Mouse (Mus musculus): ENCODE measurements around the gene Nuak1.

Nuak1 gene

GRCm38 (mm10) chr10:84447411-84447821, 7.0 kb upstream of the Nuak1 start:
- DNase-seq (ENCODE audit: low read depth, low spot score), result no peak

- DNase-seq (ENCODE audit: low read depth, low spot score), result no peak
Observed at GRCm38 (mm10) chr10:84446661-84447060, 6.3 kb upstream of the Nuak1 start.

GRCm38 (mm10) chr10:84444396-84444795, 4.0 kb upstream of the Nuak1 start:
- no peak for DNase-seq (ENCODE audit: low read depth, low spot score)

- DNase-seq (ENCODE audit: low read depth, low spot score), result no peak
Observed at GRCm38 (mm10) chr10:84441846-84442245, 1.4 kb upstream of the Nuak1 start.

- DNase-seq (ENCODE audit: low read depth, low spot score), result no peak
Observed at GRCm38 (mm10) chr10:84441434-84441785, 1.0 kb upstream of the Nuak1 start.

GRCm38 (mm10) chr10:84440181-84440540, 236 bp downstream of the Nuak1 start:
- DNase-seq (ENCODE audit: low read depth, low spot score), result no peak

- DNase-seq (ENCODE audit: low read depth, low spot score), result no peak
Observed at GRCm38 (mm10) chr10:84439228-84439596, 1.2 kb downstream of the Nuak1 start.

GRCm38 (mm10) chr10:84438466-84439227, 1.8 kb downstream of the Nuak1 start:
- no peak for DNase-seq (ENCODE audit: low read depth, low spot score)

- DNase-seq (ENCODE audit: low read depth, low spot score), result peak; percentile 67
Observed at GRCm38 (mm10) chr10:84438049-84438422, 2.4 kb downstream of the Nuak1 start.

- no peak for DNase-seq (ENCODE audit: low read depth, low spot score)
Observed at GRCm38 (mm10) chr10:84437166-84438048, 3.0 kb downstream of the Nuak1 start.

- DNase-seq (ENCODE audit: low read depth, low spot score), result no peak
Observed at GRCm38 (mm10) chr10:84435930-84436329, 4.5 kb downstream of the Nuak1 start.

GRCm38 (mm10) chr10:84433193-84433801, 7.1 kb downstream of the Nuak1 start:
- no peak for DNase-seq (ENCODE audit: low read depth, low spot score)

- DNase-seq (ENCODE audit: low read depth, low spot score), result no peak
Observed at GRCm38 (mm10) chr10:84424374-84424773, 16.0 kb downstream of the Nuak1 start.

- DNase-seq (ENCODE audit: low read depth, low spot score), result no peak
Observed at GRCm38 (mm10) chr10:84423903-84424302, 16.5 kb downstream of the Nuak1 start.

GRCm38 (mm10) chr10:84420589-84420988, 19.8 kb downstream of the Nuak1 start:
- DNase-seq (ENCODE audit: low read depth, low spot score), result no peak

- DNase-seq (ENCODE audit: low read depth, low spot score), result no peak
Observed at GRCm38 (mm10) chr10:84418421-84418820, 22.0 kb downstream of the Nuak1 start.

GRCm38 (mm10) chr10:84416752-84417151, 23.6 kb downstream of the Nuak1 start:
- no peak for DNase-seq (ENCODE audit: low read depth, low spot score)

- DNase-seq (ENCODE audit: low read depth, low spot score), result no peak
Observed at GRCm38 (mm10) chr10:84414981-84415700, 25.3 kb downstream of the Nuak1 start.

GRCm38 (mm10) chr10:84413310-84413709, 27.1 kb downstream of the Nuak1 start:
- DNase-seq (ENCODE audit: low read depth, low spot score), result no peak

- DNase-seq (ENCODE audit: low read depth, low spot score), result no peak
Observed at GRCm38 (mm10) chr10:84412326-84412962, 28.0 kb downstream of the Nuak1 start.
